Mouse (Mus musculus) embryonic facial prominence, embryonic 15.5 days (tissue): ENCODE results near the gene Upk1b. TPM values are rescaled to one million over a fixed set of nuclear protein-coding genes. Genes with fewer than 3 reads are reported as not detected.
"Not testable (repeated sequence)": the region's sequence is repeated elsewhere in the genome, so short reads cannot be mapped to it uniquely, and the experiment has no call there.

Source experiments
- ATAC-seq: fragments of 200-750 bp; cut with Nextera tagmentation; 2 replicates; pipeline ENCODE4 v1.8.0; 2017; ENCODE audit warnings: low read depth, moderate TSS enrichment; ENCODE audit not compliant: insufficient number of reproducible peaks, low FRiP score, low TSS enrichment
- H3K27ac ChIP-seq: fragments of 300-500 bp; sonication (generic); replicated peaks from 2 replicates; pipeline ENCODE4 v1.5.1; 2015; ENCODE audit warnings: mild to moderate bottlenecking, inconsistent platforms
- H3K27me3 ChIP-seq: fragments of 300-500 bp; sonication (generic); 2 replicates; pipeline ENCODE4 v1.6.1; 2015; ENCODE audit warnings: inconsistent platforms
- H3K36me3 ChIP-seq: fragments of 300-500 bp; sonication (generic); 2 replicates; pipeline ENCODE4 v1.6.1; 2015; ENCODE audit warnings: mild to moderate bottlenecking, inconsistent platforms
- H3K4me1 ChIP-seq: fragments of 300-500 bp; sonication (generic); 2 replicates; pipeline ENCODE4 v1.6.1; 2015; ENCODE audit warnings: inconsistent platforms
- H3K4me2 ChIP-seq: fragments of 300-500 bp; sonication (generic); replicated peaks from 2 replicates; pipeline ENCODE4 v1.6.1; 2015; ENCODE audit warnings: mild to moderate bottlenecking, inconsistent platforms
- H3K4me3 ChIP-seq: fragments of 300-500 bp; sonication (generic); replicated peaks from 2 replicates; pipeline ENCODE4 v1.5.1; 2015; ENCODE audit warnings: mild to moderate bottlenecking, inconsistent platforms
- H3K9ac ChIP-seq: fragments of 300-500 bp; sonication (generic); 2 replicates; pipeline ENCODE4 v1.6.1; 2015; ENCODE audit warnings: inconsistent platforms
- H3K9me3 ChIP-seq: fragments of 300-500 bp; sonication (generic); replicated peaks from 2 replicates; pipeline ENCODE4 v1.6.1; 2016; ENCODE audit warnings: inconsistent platforms
- WGBS: fragments of 180-500 bp; shearing (Covaris S2); methylation state at CpG from one replicate; pipeline ENCODE4 v1.1.7; 2015; 5-methylcytosine and 5-hydroxymethylcytosine counted together
- polyA plus RNA-seq: library from polyadenylated mRNA; unstranded; fragments of >200 nt; fragmentation: Nextera tagmentation; extraction: Ambion mirVana; gene quantifications from 2 replicates; pipeline ENCODE4 v1.2.1, GENCODE M21; 2015

The Upk1b gene
- polyA plus RNA-seq, result 42.4 and 58.4 TPM in 2 replicates

DNA sequence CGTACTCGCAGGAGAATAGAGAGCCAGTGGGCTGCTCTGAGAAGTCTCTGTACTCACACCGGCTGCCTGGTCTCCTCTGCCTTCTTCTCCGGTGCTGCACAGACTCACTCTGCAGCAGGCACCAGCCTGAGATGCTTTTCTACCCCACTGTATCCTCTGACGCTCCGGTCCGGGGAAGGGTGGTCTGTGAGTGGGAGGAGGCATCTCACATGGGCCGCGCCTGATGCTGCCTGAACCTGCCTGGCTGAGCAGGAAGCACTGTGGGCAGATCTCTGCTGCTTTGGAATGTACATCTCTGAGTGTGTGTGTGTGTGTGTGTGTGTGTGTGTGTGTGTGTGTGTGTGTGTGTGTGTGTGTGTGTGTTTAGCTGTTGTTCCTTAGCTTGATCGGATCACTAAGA is at the start of gene Upk1b:
TSS of gene Upk1b (minus strand) at position 238 of the 400 bp plus-strand sequence.
- 0 out of 2 replicates have a peak, but pooled peaks cover 3% of the 10 kb centered on the region for H3K4me1 ChIP-seq
- no peaks in the 10 kb centered on the region for H3K27me3 ChIP-seq
- no peak; the same call in 1 of the 2 replicates for ATAC-seq
- 18% methylated on average over 10 of the region's 10 CpGs for WGBS
- no peak within 1 kb of the TSS for H3K4me2 ChIP-seq
- no peak within 1 kb of the TSS for H3K9ac ChIP-seq
- H3K4me3 ChIP-seq, result no peak within 1 kb of the TSS
- H3K27ac ChIP-seq, result no peak within 1 kb of the TSS
- H3K36me3 ChIP-seq, result no peaks in the 10 kb centered on the region
- H3K9me3 ChIP-seq, result no peaks in the 10 kb centered on the region

- Histone ChIP-seq H3K27me3 (no peaks in the 10 kb centered on the region), H3K27ac (no peak within 1 kb of the TSS), H3K9me3 (no peaks in the 10 kb centered on the region), H3K4me2 (no peak within 1 kb of the TSS), H3K4me3 (no peak within 1 kb of the TSS), H3K4me1 (no peaks in the 10 kb centered on the region), H3K9ac (no peak within 1 kb of the TSS), H3K36me3 (no peaks in the 10 kb centered on the region)
- ATAC-seq, result no peak
- WGBS, result 82% methylated on average over 3 of the region's 3 CpGs
Measured at GRCm38 (mm10) chr16:38828649-38829048, 28.5 kb upstream of the Upk1b start, which contains the start of gene 4930435E12Rik. Gene 4930435E12Rik (minus strand): TSS chr16:38828749.

GRCm38 (mm10) chr16:38812521-38812920 is 12.4 kb upstream of the Upk1b start:
- H3K4me3 ChIP-seq, result no peak overlapping the region
- H3K36me3 ChIP-seq, result no peaks in the 10 kb centered on the region
- H3K4me1 ChIP-seq, result peaks cover 9% of the 10 kb centered on the region; the same call in 1 of the 2 replicates
- H3K27me3 ChIP-seq, result no peaks in the 10 kb centered on the region
- H3K4me2 ChIP-seq, result no peak overlapping the region
- no peak overlapping the region for H3K9ac ChIP-seq
- H3K27ac ChIP-seq, result no peak overlapping the region
- 34% methylated on average over 8 of the region's 8 CpGs for WGBS
- ATAC-seq, result no peak
- no peaks in the 10 kb centered on the region for H3K9me3 ChIP-seq

GRCm38 (mm10) chr16:38810196-38810595 is 10.1 kb upstream of the Upk1b start:
- no peak overlapping the region for H3K27ac ChIP-seq
- 80% methylated on average over 5 of the region's 5 CpGs for WGBS
- no peak overlapping the region for H3K4me3 ChIP-seq
- no peak overlapping the region for H3K9ac ChIP-seq
- no peaks in the 10 kb centered on the region for H3K4me1 ChIP-seq
- H3K27me3 ChIP-seq, result no peaks in the 10 kb centered on the region
- H3K4me2 ChIP-seq, result no peak overlapping the region
- no peaks in the 10 kb centered on the region for H3K36me3 ChIP-seq
- no peaks in the 10 kb centered on the region for H3K9me3 ChIP-seq
- no peak for ATAC-seq

DNA sequence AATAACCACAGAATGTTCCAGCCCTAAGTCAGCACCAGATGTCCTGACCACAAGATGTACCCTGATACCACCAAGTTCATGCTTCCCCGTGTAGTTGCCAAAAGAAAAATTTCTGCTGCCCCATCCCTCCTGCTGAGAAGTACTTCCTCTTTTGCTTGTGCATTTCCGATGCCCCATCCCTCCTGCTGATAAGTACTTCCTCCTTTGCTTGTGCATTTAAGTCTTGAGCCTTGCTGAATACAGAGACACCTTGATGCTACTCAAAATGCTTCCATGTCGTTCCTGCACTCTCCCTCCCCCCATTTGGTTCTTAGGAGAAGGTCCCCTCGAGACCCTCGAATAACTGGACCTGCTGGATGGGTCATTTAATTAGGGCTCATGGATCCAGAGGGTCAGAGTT is 7.7 kb upstream of the Upk1b start:
- not testable (repeated sequence) for H3K27ac ChIP-seq, H3K27me3 ChIP-seq, H3K4me2 ChIP-seq, H3K4me3 ChIP-seq, ATAC-seq, H3K4me1 ChIP-seq, H3K9ac ChIP-seq, H3K36me3 ChIP-seq, H3K9me3 ChIP-seq
- 76% methylated on average over 5 of the region's 5 CpGs for WGBS

DNA sequence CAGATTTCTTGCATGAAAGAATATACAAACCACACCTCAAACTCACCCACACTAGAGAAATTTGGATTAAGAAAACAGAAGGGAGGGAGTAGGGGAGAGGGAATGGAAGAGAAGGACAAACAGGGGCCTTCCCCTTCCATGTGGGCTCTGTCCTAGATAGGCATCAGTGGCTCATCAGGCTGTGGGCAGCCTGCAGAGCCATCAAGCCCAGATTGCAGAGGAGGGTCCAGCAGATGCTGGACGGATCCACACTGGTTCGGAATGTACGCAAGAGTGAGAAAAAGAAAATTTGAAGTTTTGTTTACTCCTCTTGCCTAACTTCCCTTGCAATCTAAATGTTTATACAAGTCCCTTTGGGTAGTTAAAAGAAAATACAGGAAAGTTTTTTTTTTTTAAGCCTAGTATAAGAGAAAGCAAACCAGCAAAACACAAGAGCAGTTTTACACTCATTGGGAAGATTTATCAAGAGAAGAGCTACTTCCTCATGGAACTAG is 1.1 kb downstream of the Upk1b start:
- no peaks in the 10 kb centered on the region for H3K9me3 ChIP-seq
- H3K4me3 ChIP-seq, result no peak overlapping the region
- H3K4me1 ChIP-seq, result 0 out of 2 replicates have a peak, but pooled peaks cover 3% of the 10 kb centered on the region
- no peaks in the 10 kb centered on the region for H3K36me3 ChIP-seq
- 77% methylated on average over 3 of the region's 3 CpGs for WGBS
- H3K27ac ChIP-seq, result no peak overlapping the region
- H3K9ac ChIP-seq, result no peak overlapping the region
- H3K4me2 ChIP-seq, result no peak overlapping the region
- no peaks in the 10 kb centered on the region for H3K27me3 ChIP-seq
- ATAC-seq, result no peak

GRCm38 (mm10) chr16:38793120-38793519 is 7.0 kb downstream of the Upk1b start:
- Histone ChIP-seq H3K4me2 (no peak overlapping the region), H3K4me1 (no peaks in the 10 kb centered on the region), H3K36me3 (no peaks in the 10 kb centered on the region), H3K27ac (no peak overlapping the region), H3K4me3 (no peak overlapping the region), H3K9me3 (no peaks in the 10 kb centered on the region), H3K9ac (no peak overlapping the region), H3K27me3 (no peaks in the 10 kb centered on the region)
- WGBS, result 24% methylated on average over 6 of the region's 6 CpGs
- no peak for ATAC-seq

GRCm38 (mm10) chr16:38789966-38790365 is 10.2 kb downstream of the Upk1b start:
- H3K27me3 ChIP-seq, result no peaks in the 10 kb centered on the region
- no peak for ATAC-seq
- no peaks in the 10 kb centered on the region for H3K4me1 ChIP-seq
- H3K36me3 ChIP-seq, result no peaks in the 10 kb centered on the region
- WGBS, result 63% methylated on average over 3 of the region's 3 CpGs
- no peak overlapping the region for H3K4me2 ChIP-seq
- H3K27ac ChIP-seq, result no peak overlapping the region
- H3K9ac ChIP-seq, result no peak overlapping the region
- H3K4me3 ChIP-seq, result no peak overlapping the region
- no peaks in the 10 kb centered on the region for H3K9me3 ChIP-seq

GRCm38 (mm10) chr16:38789016-38789415 is 11.1 kb downstream of the Upk1b start:
- H3K36me3 ChIP-seq, result no peaks in the 10 kb centered on the region
- H3K9ac ChIP-seq, result no peak overlapping the region
- no peak overlapping the region for H3K4me2 ChIP-seq
- no peaks in the 10 kb centered on the region for H3K4me1 ChIP-seq
- ATAC-seq, result no peak
- 72% methylated on average over 2 of the region's 2 CpGs for WGBS
- H3K4me3 ChIP-seq, result no peak overlapping the region
- H3K27ac ChIP-seq, result no peak overlapping the region
- H3K9me3 ChIP-seq, result no peaks in the 10 kb centered on the region
- no peaks in the 10 kb centered on the region for H3K27me3 ChIP-seq

DNA sequence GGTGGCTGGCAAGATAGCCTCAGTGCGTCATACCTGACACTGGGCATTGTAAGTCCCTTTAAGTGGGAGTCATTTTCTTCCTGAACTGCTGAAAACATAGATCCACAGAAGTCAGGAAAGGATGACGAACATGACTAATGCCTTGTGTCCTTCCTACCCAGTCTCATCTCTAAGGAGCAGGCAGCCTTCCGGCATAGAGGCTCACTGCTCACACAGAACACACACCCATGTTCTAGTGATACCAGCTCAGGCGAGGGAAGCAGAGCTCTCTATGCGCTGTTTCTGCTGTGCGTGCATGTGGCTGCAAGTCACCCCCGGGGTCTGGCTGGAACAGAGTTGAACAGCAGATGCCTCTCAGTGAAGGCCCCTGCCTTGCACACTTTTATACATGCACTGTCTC is 14.8 kb downstream of the Upk1b start:
- Histone ChIP-seq H3K27me3 (no peaks in the 10 kb centered on the region), H3K9me3 (no peaks in the 10 kb centered on the region), H3K9ac (no peak overlapping the region), H3K27ac (no peak overlapping the region), H3K4me2 (no peak overlapping the region), H3K4me3 (no peak overlapping the region), H3K4me1 (no peaks in the 10 kb centered on the region), H3K36me3 (no peaks in the 10 kb centered on the region)
- ATAC-seq, result no peak
- 75% methylated on average over 7 of the region's 7 CpGs for WGBS

DNA sequence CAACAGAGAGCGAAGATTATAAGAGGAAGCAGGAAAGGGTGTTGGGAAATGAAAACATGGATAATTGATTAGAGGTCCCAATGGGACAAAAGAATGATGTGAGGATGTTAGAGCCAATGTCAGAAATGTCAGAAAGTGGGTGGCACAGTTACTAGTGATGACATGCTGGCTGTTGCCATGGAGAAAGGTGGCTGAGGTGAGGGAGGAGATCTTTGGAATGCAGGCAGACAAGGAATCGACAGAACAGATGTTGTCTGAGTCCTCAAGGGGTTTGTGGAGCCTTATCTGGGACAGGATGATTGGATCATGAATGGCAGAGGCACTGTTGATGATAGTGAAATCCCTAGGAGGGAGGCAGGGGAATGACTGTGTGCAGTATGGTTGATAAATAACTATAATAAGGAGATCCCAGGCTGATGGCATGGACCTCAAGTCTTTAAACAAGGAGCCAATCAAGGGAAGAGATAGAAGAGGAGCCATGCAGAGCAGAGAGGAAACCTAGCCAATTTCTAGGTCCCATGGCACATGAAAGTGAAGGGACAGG is 17.5 kb downstream of the Upk1b start:
- no peak overlapping the region for H3K27ac ChIP-seq
- H3K4me3 ChIP-seq, result no peak overlapping the region
- no peaks in the 10 kb centered on the region for H3K27me3 ChIP-seq
- no peaks in the 10 kb centered on the region for H3K9me3 ChIP-seq
- 50% methylated on average over 2 of the region's 2 CpGs for WGBS
- no peak overlapping the region for H3K9ac ChIP-seq
- ATAC-seq, result no peak
- H3K36me3 ChIP-seq, result no peaks in the 10 kb centered on the region
- H3K4me1 ChIP-seq, result no peaks in the 10 kb centered on the region
- no peak overlapping the region for H3K4me2 ChIP-seq

- ATAC-seq, result no peak
- Histone ChIP-seq H3K9ac (no peak overlapping the region), H3K4me1 (no peaks in the 10 kb centered on the region), H3K36me3 (no peaks in the 10 kb centered on the region), H3K9me3 (no peaks in the 10 kb centered on the region), H3K4me3 (no peak overlapping the region), H3K4me2 (no peak overlapping the region), H3K27me3 (no peaks in the 10 kb centered on the region), H3K27ac (no peak overlapping the region)
- 66% methylated on average over 2 of the region's 2 CpGs for WGBS
Measured at GRCm38 (mm10) chr16:38781946-38782345, 18.2 kb downstream of the Upk1b start.
